In the genomic region with DNA sequence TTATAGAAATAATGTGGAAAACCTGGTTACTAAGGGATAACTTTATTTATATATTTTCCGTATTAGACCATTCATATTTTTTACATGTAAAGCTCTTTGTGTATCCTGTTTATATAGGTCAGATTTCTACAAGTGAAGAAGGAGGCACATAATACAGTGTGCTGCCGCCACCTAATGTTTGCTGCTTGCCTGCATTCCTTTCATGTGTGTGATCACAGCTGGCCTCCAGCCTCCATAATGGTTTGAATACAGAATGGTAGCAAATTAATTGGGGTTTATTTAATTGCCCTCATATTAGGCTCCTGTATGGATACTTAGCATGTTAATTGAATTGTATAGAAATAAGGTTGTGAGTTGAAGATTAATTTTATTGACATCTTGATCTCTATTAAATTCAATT, we compare ENCODE assay signal across 9 mouse cellular contexts.
A peak's percentile ranks its signal among the peaks of the same experiment; 100 is the strongest.
DNase-seq lines count a peak whose midpoint lies in the region; ATAC-seq and TF ChIP-seq lines count a peak whose summit lies in the region.
"Had no signal": no experiment of that assay in that cellular context is flagged by ENCODE, and none has a peak within 500 bp of the region (broad histone marks: within the 10 kb centered on the region; RNA-seq: fewer than 3 reads in every experiment).

No protein-coding gene starts in this region.

- no peak overlapping the region for H3K4me3 ChIP-seq in left cerebral cortex, adult 2 months
- H3K4me3 ChIP-seq: embryonic facial prominence, embryonic 13.5 days; liver, embryonic 13.5 days had no signal

- ATAC-seq in Patski, result no peak

- no peak overlapping the region for H3K27ac ChIP-seq in left cerebral cortex, adult 2 months
- H3K27ac ChIP-seq: liver, embryonic 13.5 days had no signal

- POLR2A ChIA-PET in Patski (lab: Charles Lee), result interaction anchor here (1.3 kb wide), 1 partner anchor 8 kb away, joined by 5 read pairs; no protein-coding TSS in a partner anchor

- intact Hi-C loops in left cerebral cortex, adult 2 months (cut with DNase I), result loop anchor here (2.0 to 5.0 kb wide), 4 partner anchors 43 to 388 kb away; no protein-coding TSS in a partner anchor

- CTCF ChIA-PET in Patski (lab: Charles Lee), result interaction anchor here (0.9 to 1.9 kb wide), 6 partner anchors 31 to 324 kb away, joined by 3 to 11 read pairs (median 6); no protein-coding TSS in a partner anchor

- no peak for DNase-seq in left cerebral cortex, adult 2 months (ENCODE audit: extremely low spot score in 1 of 2, low spot score in 2 of 2)
- no peak for DNase-seq in left cerebral cortex, adult 11 months (ENCODE audit: low spot score)
- DNase-seq in Patski (ENCODE audit: low read depth, low spot score), result no peak
- peak; percentile 66 to 74 for DNase-seq in cerebellum, postnatal 10 days
- peak; percentile 71 to 73 for DNase-seq in kidney, postnatal 4 days
- peak; percentile 59 for DNase-seq in thymus, postnatal 4 days
- no peak for DNase-seq in gastrocnemius, postnatal 25 days
- DNase-seq: liver, embryonic 13.5 days had no signal

- H3K27me3 ChIP-seq in Patski, result no peaks in the 10 kb centered on the region
- H3K27me3 ChIP-seq: embryonic facial prominence, embryonic 13.5 days; liver, embryonic 13.5 days had no signal

- peak; percentile 60 for TF ChIP-seq CTCF in left cerebral cortex, adult 2 months (IDR thresholded peaks at IDR 0.05)
- TF ChIP-seq CTCF in Patski (IDR thresholded peaks at IDR 0.05), result peak; percentile 66

- in situ Hi-C loops in Patski (cut with MboI; ENCODE audit: low pct_unique_long_range_greater_than_20kb), result no loop called here

Comparison
In these comparisons a context has a peak if more than half of its experiments do, and no peak if none do; other contexts are left out.
1. DNase-seq: peak in cerebellum, postnatal 10 days (2 of 2), kidney, postnatal 4 days (2 of 2) and thymus, postnatal 4 days (single experiment); none in left cerebral cortex, adult 2 months (0 of 2), left cerebral cortex, adult 11 months (single experiment), Patski (single experiment) and gastrocnemius, postnatal 25 days (single experiment).